Mouse (Mus musculus) neutrophil, adult 65 days (primary cell): ENCODE measurements around the gene Cyp2c68. TPM values are rescaled to one million over a fixed set of nuclear protein-coding genes. Genes with fewer than 3 reads are reported as not detected.

Source experiments
- total RNA-seq: library from RNA; stranded (reverse); gene quantifications from 2 replicates; pipeline ENCODE4 v1.2.4, GENCODE M21; 2023

Cyp2c68 gene
- total RNA-seq, result not detected in 2 replicates

DNA sequence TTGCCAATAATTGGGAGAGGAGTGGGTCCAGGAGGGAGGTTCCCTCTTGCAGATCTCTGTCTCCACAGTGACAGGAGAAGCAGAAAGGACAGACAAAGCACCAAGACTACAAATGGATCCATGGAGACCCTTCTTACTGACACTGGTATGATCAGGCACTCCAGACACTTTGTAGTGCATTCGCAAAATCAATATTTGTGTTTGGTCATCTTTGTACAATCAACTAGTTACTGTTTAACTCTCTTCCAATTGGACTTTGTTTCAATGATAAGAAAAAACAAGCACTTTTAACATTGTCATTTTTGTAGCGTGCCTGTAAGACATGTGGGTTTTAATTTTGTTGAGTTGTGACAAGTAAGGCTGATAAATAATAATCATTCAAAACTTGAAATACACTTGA, at the start of gene Cyp2c68:
TSS of gene Cyp2c68 (minus strand) at position 135 of the 400 bp plus-strand sequence.

DNA sequence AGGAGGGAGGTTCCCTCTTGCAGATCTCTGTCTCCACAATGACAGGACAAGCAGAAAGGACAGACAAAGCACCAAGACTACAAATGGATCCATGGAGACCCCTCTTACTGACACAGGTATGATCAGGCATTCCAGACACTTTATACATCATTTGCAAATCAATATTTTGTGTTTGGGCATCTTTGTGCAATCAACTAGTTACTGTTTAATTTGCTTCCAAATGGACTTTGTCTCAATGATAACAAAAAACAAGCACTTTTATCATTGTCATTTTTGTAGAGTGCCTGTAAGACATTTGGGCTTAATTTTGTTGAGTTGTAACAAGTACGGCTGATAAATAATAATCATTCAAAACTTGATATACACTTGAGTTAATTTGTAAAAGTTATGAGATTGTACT, 91.9 kb downstream of the Cyp2c68 start, which contains the start of gene Cyp2c67:
TSS of gene Cyp2c67 (minus strand) at position 114 of the 400 bp plus-strand sequence.

Other genes starting within 250 kb of the Cyp2c68 start
- gene Cyp2c39, start 230.2 kb downstream of the Cyp2c68 start, total RNA-seq, result not detected in 2 replicates
- gene Cyp2c67, start 92.0 kb downstream of the Cyp2c68 start, total RNA-seq, result not detected in 2 replicates
- not detected in 2 replicates for gene Cyp2c40, start 71.8 kb upstream of the Cyp2c68 start, total RNA-seq
- not detected in 2 replicates for gene Cyp2c69, start 145.7 kb upstream of the Cyp2c68 start, total RNA-seq